Mouse (Mus musculus) spleen, adult 2 months (tissue): ENCODE measurements around the gene Stat2.

Experiments
- CTCF ChIP-seq: fragments of 200-500 bp; IDR thresholded peaks from 2 replicates; pipeline ENCODE4 v1.5.1; 2011; ENCODE audit warnings: mild to moderate bottlenecking, inconsistent platforms; ENCODE audit not compliant: insufficient read depth, insufficient read length, insufficient replicate concordance; ENCODE audit errors: extremely low read depth
- POLR2A ChIP-seq: fragments of 200-500 bp; IDR thresholded peaks from 2 replicates; pipeline ENCODE4 v1.6.1; 2011; ENCODE audit warnings: low read depth, low read length, inconsistent platforms

DNA sequence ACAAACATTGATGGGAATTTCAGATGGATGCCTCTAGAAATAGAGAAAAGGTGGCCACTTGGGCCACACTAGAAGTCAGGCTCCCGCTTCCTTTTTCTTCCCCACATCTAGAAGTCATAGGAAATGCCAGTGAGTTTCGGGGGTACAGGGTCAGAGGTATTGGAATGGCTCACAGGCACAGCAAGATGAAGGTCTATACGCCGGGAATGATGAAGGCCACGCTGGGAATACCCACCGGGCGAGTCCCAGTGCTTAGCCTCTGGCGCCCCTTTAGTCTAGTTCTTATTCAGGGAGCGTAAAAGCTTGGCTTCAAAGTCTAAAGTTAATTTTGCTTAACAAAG lies 32.4 kb downstream of the Stat2 start:
- TF ChIP-seq CTCF: no peak
- TF ChIP-seq POLR2A: no peak
